Mouse (Mus musculus): ENCODE results near the gene Padi4. TPM values are rescaled to one million over a fixed set of nuclear protein-coding genes. Genes with fewer than 3 reads are reported as not detected.

Padi4 gene
- not detected for total RNA-seq (2021)
- long read RNA-seq, partial matches to known transcripts: 0 of 1 reads
- long read RNA-seq, other reads (novel, unspliced or antisense): 0 of 1 reads

GRCm38 (mm10) chr4:140774025-140774800 lies at the start of gene Padi4:
TSS of gene Padi4 (minus strand) at chr4:140774236.
- DNase-seq (ENCODE audit: low spot score in 2 of 2): no peak

- peak; percentile 70 to 79 for DNase-seq (ENCODE audit: low spot score in 2 of 2)
Observed at GRCm38 (mm10) chr4:140821988-140822387, 48.0 kb upstream of the Padi4 start.

GRCm38 (mm10) chr4:140817413-140817812 lies 43.4 kb upstream of the Padi4 start:
- no peak for DNase-seq (ENCODE audit: low spot score in 2 of 2)

- no peak for DNase-seq (ENCODE audit: low spot score in 2 of 2)
Observed at GRCm38 (mm10) chr4:140815996-140816917, 42.2 kb upstream of the Padi4 start.

GRCm38 (mm10) chr4:140815496-140815895 lies 41.5 kb upstream of the Padi4 start:
- no peak for DNase-seq (ENCODE audit: low spot score in 2 of 2)

GRCm38 (mm10) chr4:140814241-140815225 lies 40.5 kb upstream of the Padi4 start:
- peak; percentile 19 to 35 for DNase-seq (ENCODE audit: low spot score in 2 of 2)

- no peak for DNase-seq (ENCODE audit: low spot score in 2 of 2)
Observed at GRCm38 (mm10) chr4:140813358-140814185, 39.5 kb upstream of the Padi4 start.

GRCm38 (mm10) chr4:140812609-140813008 lies 38.6 kb upstream of the Padi4 start:
- no peak for DNase-seq (ENCODE audit: low spot score in 2 of 2)

- no peak for DNase-seq (ENCODE audit: low spot score in 2 of 2)
Observed at GRCm38 (mm10) chr4:140812191-140812590, 38.2 kb upstream of the Padi4 start.

- DNase-seq (ENCODE audit: low spot score in 2 of 2): no peak
Observed at GRCm38 (mm10) chr4:140810458-140811260, 36.6 kb upstream of the Padi4 start, which contains the start of gene Padi3. TSS of gene Padi3 (minus strand) at chr4:140810648.

- no peak for DNase-seq (ENCODE audit: low spot score in 2 of 2)
Observed at GRCm38 (mm10) chr4:140809118-140809517, 35.1 kb upstream of the Padi4 start.

- DNase-seq (ENCODE audit: low spot score in 2 of 2): no peak
Observed at GRCm38 (mm10) chr4:140804601-140805000, 30.6 kb upstream of the Padi4 start.

- DNase-seq (ENCODE audit: low spot score in 2 of 2): no peak
Observed at GRCm38 (mm10) chr4:140801364-140801763, 27.3 kb upstream of the Padi4 start.

GRCm38 (mm10) chr4:140796786-140797185 lies 22.8 kb upstream of the Padi4 start:
- DNase-seq (ENCODE audit: low spot score in 2 of 2): no peak

- no peak for DNase-seq (ENCODE audit: low spot score in 2 of 2)
Observed at GRCm38 (mm10) chr4:140794678-140795077, 20.6 kb upstream of the Padi4 start.

- DNase-seq (ENCODE audit: low spot score in 2 of 2): no peak
Observed at GRCm38 (mm10) chr4:140793795-140794194, 19.8 kb upstream of the Padi4 start.

- no peak for DNase-seq (ENCODE audit: low spot score in 2 of 2)
Observed at GRCm38 (mm10) chr4:140792584-140792983, 18.5 kb upstream of the Padi4 start.

- DNase-seq (ENCODE audit: low spot score in 2 of 2): no peak
Observed at GRCm38 (mm10) chr4:140791071-140791470, 17.0 kb upstream of the Padi4 start.

- no peak for DNase-seq (ENCODE audit: low spot score in 2 of 2)
Observed at GRCm38 (mm10) chr4:140789983-140790382, 15.9 kb upstream of the Padi4 start.
